Mouse (Mus musculus): ENCODE results near the gene Prss33. TPM values are rescaled to one million over a fixed set of nuclear protein-coding genes. Genes with fewer than 3 reads are reported as not detected.
A peak's percentile ranks its signal among the peaks of the same experiment; 100 is the strongest.

Prss33 gene
- total and polyA plus RNA-seq, 3 experiments = not detected

DNA sequence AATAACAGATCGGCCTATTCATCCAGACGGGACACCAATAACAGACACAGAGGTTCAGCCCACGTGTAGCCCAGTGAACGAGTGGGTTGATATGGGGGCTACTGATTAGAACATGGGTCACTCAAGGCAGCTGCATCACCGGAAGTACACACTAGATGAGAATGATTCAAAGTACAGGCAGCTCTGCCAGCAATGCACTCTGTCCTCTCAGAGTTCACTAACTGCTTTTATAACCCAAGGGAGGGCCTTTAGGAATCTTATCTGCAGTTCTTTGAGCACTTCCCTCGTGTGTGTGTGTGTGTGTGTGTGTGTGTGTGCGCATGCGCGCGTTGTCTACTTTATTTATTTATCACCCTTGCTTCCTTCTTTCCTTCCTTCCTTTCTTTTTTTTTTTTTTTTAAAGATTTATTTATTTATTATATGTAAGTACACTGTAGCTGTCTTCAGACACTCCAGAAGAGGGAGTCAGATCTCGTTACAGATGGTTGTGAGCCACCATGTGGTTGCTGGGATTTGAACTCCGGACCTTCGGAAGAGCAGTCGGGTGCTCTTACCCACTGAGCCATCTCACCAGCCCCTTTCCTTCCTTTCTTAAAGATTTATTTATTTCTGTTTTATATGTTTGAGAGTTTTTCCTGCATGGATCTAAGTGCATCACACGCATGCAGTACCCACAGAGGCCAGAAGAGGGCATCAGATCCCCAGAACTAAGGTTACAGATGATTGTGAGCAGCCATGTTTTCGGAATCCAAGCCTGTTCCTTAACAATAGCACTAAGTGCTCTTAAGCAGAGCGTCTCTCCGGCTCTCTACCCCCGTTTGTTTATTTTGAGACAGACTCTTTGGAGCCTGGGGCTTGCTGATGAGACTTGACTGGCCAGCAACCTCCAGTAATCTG lies 15.2 kb upstream of the Prss33 start:
- H3K4me2 ChIP-seq (ENCODE audit: insufficient read depth, low read depth, poor library complexity, severe bottlenecking) = no peak overlapping the region
- 0 out of 4 replicates have a peak, but pooled peaks cover 0 to 3% of the 10 kb centered on the region in 2 experiments for H3K4me1 ChIP-seq (ENCODE audit: control insufficient read depth in 1 of 2, insufficient read depth in 2 of 2)
- no peak overlapping the region for H3K27ac ChIP-seq (ENCODE audit: insufficient read depth, low read depth)
- no peak overlapping the region for H3K9ac ChIP-seq (ENCODE audit: insufficient read depth, low read depth)
- in situ Hi-C loops (cut with MboI; ENCODE audit: low pct_ligation_motif_present, low pct_unique_long_range_greater_than_20kb, low sequenced_read_pairs) (no loop called here), dilution Hi-C loops (cut with MboI; ENCODE audit: extremely low pct_ligation_motif_present, extremely low pct_unique_long_range_greater_than_20kb, low sequenced_read_pairs) (no loop called here)
- peak; percentile 59 for TF ChIP-seq SMC3 (IDR thresholded peaks at IDR 0.05; ENCODE audit: low read depth, low read length)
- peak; percentile 42 for TF ChIP-seq RAD21 (IDR thresholded peaks at IDR 0.05; ENCODE audit: low read depth, low read length)
- no peak for TF ChIP-seq TBP (conservative IDR thresholded peaks at IDR 0.05; ENCODE audit: low read depth, low read length)
- TF ChIP-seq TCF12 (IDR thresholded peaks at IDR 0.05; ENCODE audit: low read depth, low read length) = no peak
- peak; percentile 64 to 66 for TF ChIP-seq CTCF (conservative IDR thresholded peaks at IDR 0.05 in 1 of 2, IDR thresholded peaks at IDR 0.05 in 1 of 2; ENCODE audit: low read depth in 2 of 2, low read length in 2 of 2)
- TF ChIP-seq EP300 (IDR thresholded peaks at IDR 0.05; ENCODE audit: low read length) = no peak
- no peak overlapping the region for H3K4me3 ChIP-seq (replicated peaks in 1 of 3; ENCODE audit: low read depth in 2 of 3, low read length in 2 of 3, poor library complexity in 1 of 3)
- H3K36me3 ChIP-seq (replicated peaks in 1 of 2; ENCODE audit: control insufficient read depth in 1 of 2, insufficient read depth in 1 of 2, low read length in 1 of 2) = no peaks in the 10 kb centered on the region
- no peaks in the 10 kb centered on the region for H3K79me2 ChIP-seq (replicated peaks; ENCODE audit: control insufficient read depth, extremely low read depth, insufficient read depth, poor library complexity, severe bottlenecking)
- H3K9me3 ChIP-seq (replicated peaks; ENCODE audit: low read length) = peaks cover 3% of the 10 kb centered on the region
- peak; percentile 61 for DNase-seq (ENCODE audit: extremely low read depth)
- H3K27me3 ChIP-seq (replicated peaks) = no peaks in the 10 kb centered on the region

DNA sequence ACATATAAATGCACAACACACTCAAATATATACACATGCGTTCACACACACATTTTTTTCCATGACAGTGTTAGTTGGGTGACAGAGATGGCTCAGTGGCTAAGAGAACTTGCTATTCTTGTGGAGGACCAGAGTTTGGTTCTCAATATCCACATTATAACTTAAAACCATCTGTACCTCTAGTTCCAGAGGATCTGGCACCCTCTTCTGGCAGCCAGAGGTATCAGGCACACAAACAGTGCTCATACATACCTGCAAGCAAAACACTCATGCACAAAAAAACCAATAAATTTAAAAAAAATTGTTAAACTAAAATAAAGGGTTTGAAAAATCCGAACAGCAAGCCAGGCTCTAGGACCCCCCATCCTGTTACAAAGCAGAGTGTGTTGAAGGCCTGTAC lies 14.2 kb upstream of the Prss33 start:
- Histone ChIP-seq H3K9me3 (replicated peaks; ENCODE audit: low read length) (peaks cover 3% of the 10 kb centered on the region), H3K9ac (ENCODE audit: insufficient read depth, low read depth) (no peak overlapping the region), H3K79me2 (replicated peaks; ENCODE audit: control insufficient read depth, extremely low read depth, insufficient read depth, poor library complexity, severe bottlenecking) (no peaks in the 10 kb centered on the region), H3K4me1 (ENCODE audit: control insufficient read depth in 1 of 2, insufficient read depth in 2 of 2) (0 out of 4 replicates have a peak, but pooled peaks cover 0 to 3% of the 10 kb centered on the region in 2 experiments), H3K4me3 (replicated peaks in 1 of 3; ENCODE audit: low read depth in 2 of 3, low read length in 2 of 3, poor library complexity in 1 of 3) (no peak overlapping the region), H3K4me2 (ENCODE audit: insufficient read depth, low read depth, poor library complexity, severe bottlenecking) (no peak overlapping the region), H3K27me3 (replicated peaks) (no peaks in the 10 kb centered on the region), H3K27ac (ENCODE audit: insufficient read depth, low read depth) (no peak overlapping the region), H3K36me3 (replicated peaks in 1 of 2; ENCODE audit: control insufficient read depth in 1 of 2, insufficient read depth in 1 of 2, low read length in 1 of 2) (no peaks in the 10 kb centered on the region)
- dilution Hi-C loops (cut with MboI; ENCODE audit: extremely low pct_ligation_motif_present, extremely low pct_unique_long_range_greater_than_20kb, low sequenced_read_pairs) = no loop called here
- no peak for DNase-seq (ENCODE audit: extremely low read depth)
- in situ Hi-C loops (cut with MboI; ENCODE audit: low pct_ligation_motif_present, low pct_unique_long_range_greater_than_20kb, low sequenced_read_pairs) = no loop called here
- TF ChIP-seq RAD21 (IDR thresholded peaks at IDR 0.05; ENCODE audit: low read depth, low read length) (peak; percentile 54), MAZ (IDR thresholded peaks at IDR 0.05; ENCODE audit: low read depth, low read length) (no peak), TCF12 (IDR thresholded peaks at IDR 0.05; ENCODE audit: low read depth, low read length) (no peak), SMC3 (IDR thresholded peaks at IDR 0.05; ENCODE audit: low read depth, low read length) (peak; percentile 52), HCFC1 (IDR thresholded peaks at IDR 0.05; ENCODE audit: low read depth, low read length) (no peak), MYC (IDR thresholded peaks at IDR 0.05; ENCODE audit: low read depth, low read length) (no peak), POLR2A (IDR thresholded peaks at IDR 0.05; ENCODE audit: low read depth, low read length) (no peak), ZC3H11A (IDR thresholded peaks at IDR 0.05; ENCODE audit: low read depth, low read length) (no peak), GABPA (IDR thresholded peaks at IDR 0.05; ENCODE audit: insufficient replicate concordance, low read depth, low read length) (no peak), MXI1 (IDR thresholded peaks at IDR 0.05; ENCODE audit: low read depth, low read length) (no peak), NELFE (IDR thresholded peaks at IDR 0.05; ENCODE audit: low read depth, low read length) (no peak), TBP (conservative IDR thresholded peaks at IDR 0.05; ENCODE audit: low read depth, low read length) (no peak), ETS1 (conservative IDR thresholded peaks at IDR 0.05; ENCODE audit: low read depth, low read length) (no peak), ZNF384 (IDR thresholded peaks at IDR 0.05; ENCODE audit: low read depth, low read length) (no peak), IRF4 (IDR thresholded peaks at IDR 0.05; ENCODE audit: low read depth, low read length) (no peak), USF1 (IDR thresholded peaks at IDR 0.05; ENCODE audit: low read depth, low read length) (no peak), CTCF (conservative IDR thresholded peaks at IDR 0.05 in 1 of 2, IDR thresholded peaks at IDR 0.05 in 1 of 2; ENCODE audit: low read depth in 2 of 2, low read length in 2 of 2) (peak; percentile 12 to 61; a peak in 2 of 4 replicates), BHLHE40 (IDR thresholded peaks at IDR 0.05; ENCODE audit: low read depth, low read length) (no peak), MAFK (IDR thresholded peaks at IDR 0.05; ENCODE audit: insufficient replicate concordance, low read length) (no peak), KAT2A (IDR thresholded peaks at IDR 0.05; ENCODE audit: insufficient replicate concordance, low read length) (no peak), JUND (conservative IDR thresholded peaks at IDR 0.05; ENCODE audit: low read depth, low read length) (no peak)
